Mouse (Mus musculus): ENCODE results near the gene Bri3. TPM values are rescaled to one million over a fixed set of nuclear protein-coding genes. Genes with fewer than 3 reads are reported as not detected.

Gene Bri3
- polyA plus RNA-seq, 1 experiment from 2014 or later: 93.6 TPM

DNA sequence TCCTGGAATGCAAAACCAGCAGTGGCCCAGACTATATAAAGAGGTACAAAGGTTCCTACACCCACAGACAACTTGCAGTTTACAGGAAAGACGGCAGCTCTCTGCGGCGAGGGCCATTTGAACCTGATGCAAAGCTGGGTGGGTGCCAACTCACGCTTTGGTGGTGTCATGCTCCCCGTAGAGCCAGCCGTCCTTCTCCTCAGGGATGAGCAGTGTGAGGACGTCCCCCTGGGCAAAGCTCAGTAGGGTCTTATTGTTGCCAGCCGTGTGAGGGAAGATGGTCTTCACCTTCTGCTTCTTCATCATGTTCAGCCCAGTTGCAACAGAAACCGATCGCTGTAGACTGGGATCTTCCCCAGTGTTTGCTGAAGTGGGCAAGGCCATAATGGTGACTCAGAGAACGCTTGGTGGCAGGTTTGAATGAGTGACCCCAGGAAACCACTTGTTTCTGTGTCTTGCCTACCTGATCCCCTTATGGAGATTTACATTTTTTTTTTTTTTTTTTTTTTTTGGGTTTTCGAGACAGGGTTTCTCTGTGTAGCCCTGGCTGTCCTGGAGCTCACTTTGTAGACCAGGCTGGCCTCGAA lies 34.2 kb downstream of the Bri3 start:
- H3K9me3 ChIP-seq (replicated peaks; ENCODE audit: control insufficient read depth, low read length): no peaks in the 10 kb centered on the region
- H3K9ac ChIP-seq (ENCODE audit: low read length): no peak overlapping the region
- H3K27me3 ChIP-seq (ENCODE audit: control insufficient read depth, insufficient read depth, low read length): no peaks in the 10 kb centered on the region
- no peaks in the 10 kb centered on the region; the same call in 1 of the 2 replicates for H3K36me3 ChIP-seq (ENCODE audit: control insufficient read depth, insufficient read depth, low read length)
- no peak overlapping the region for H3K27ac ChIP-seq (ENCODE audit: low read length)
- WGBS: 82% methylated on average over 11 of the region's 13 CpGs
- H3K4me2 ChIP-seq (ENCODE audit: low read depth, low read length): no peak overlapping the region
- H3K4me1 ChIP-seq (ENCODE audit: control insufficient read depth, insufficient read depth, low read length): peaks cover 4% of the 10 kb centered on the region
- no peak overlapping the region for H3K4me3 ChIP-seq (replicated peaks; ENCODE audit: low read length)
- ATAC-seq (ENCODE audit: insufficient read depth, low FRiP score): no peak

- Histone ChIP-seq H3K27me3 (ENCODE audit: control insufficient read depth, insufficient read depth, low read length) (no peaks in the 10 kb centered on the region), H3K4me2 (ENCODE audit: low read depth, low read length) (no peak overlapping the region), H3K27ac (ENCODE audit: low read length) (no peak overlapping the region; the same call in 1 of the 2 replicates), H3K4me3 (replicated peaks; ENCODE audit: low read length) (no peak overlapping the region), H3K9ac (ENCODE audit: low read length) (no peak overlapping the region), H3K9me3 (replicated peaks; ENCODE audit: control insufficient read depth, low read length) (no peaks in the 10 kb centered on the region), H3K36me3 (ENCODE audit: control insufficient read depth, insufficient read depth, low read length) (no peaks in the 10 kb centered on the region; the same call in 1 of the 2 replicates), H3K4me1 (ENCODE audit: control insufficient read depth, insufficient read depth, low read length) (peaks cover 8% of the 10 kb centered on the region)
- 74% methylated on average over 9 of the region's 9 CpGs for WGBS
- ATAC-seq (ENCODE audit: insufficient read depth, low FRiP score): no peak
Observed at GRCm38 (mm10) chr5:144279081-144279541, 34.9 kb downstream of the Bri3 start.

DNA sequence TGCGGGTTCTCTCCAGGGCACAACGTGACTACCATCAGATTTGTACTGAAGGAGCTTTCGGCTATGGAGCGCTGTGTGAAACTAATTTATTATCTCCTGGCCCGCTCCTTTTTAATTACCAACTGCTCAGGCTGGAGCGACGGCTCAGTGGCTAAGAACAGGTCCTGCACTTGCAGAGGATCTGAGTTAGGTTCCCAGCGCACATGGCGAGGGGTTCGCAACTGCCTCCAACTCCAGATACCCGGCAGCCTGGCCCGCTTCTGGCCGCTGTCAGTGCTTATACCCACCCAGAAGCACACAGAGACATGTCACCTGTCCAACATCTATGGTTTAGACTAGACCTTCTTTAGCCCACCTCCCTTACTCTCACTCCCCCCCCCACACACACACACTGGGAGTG lies 35.7 kb downstream of the Bri3 start:
- WGBS: 95% methylated on average over 13 of the region's 13 CpGs
- no peak overlapping the region for H3K9ac ChIP-seq (ENCODE audit: low read length)

GRCm38 (mm10) chr5:144282470-144283260 lies 38.4 kb downstream of the Bri3 start:
- H3K9ac ChIP-seq (ENCODE audit: low read length): no peak overlapping the region
- H3K27ac ChIP-seq (ENCODE audit: low read length): no peak overlapping the region
- H3K4me3 ChIP-seq (replicated peaks; ENCODE audit: low read length): no peak overlapping the region
- H3K4me2 ChIP-seq (ENCODE audit: low read depth, low read length): no peak overlapping the region
- ATAC-seq (ENCODE audit: insufficient read depth, low FRiP score): no peak
- WGBS: 72% methylated on average over 11 of the region's 11 CpGs
- H3K9me3 ChIP-seq (replicated peaks; ENCODE audit: control insufficient read depth, low read length): no peaks in the 10 kb centered on the region
- no peaks in the 10 kb centered on the region for H3K36me3 ChIP-seq (ENCODE audit: control insufficient read depth, insufficient read depth, low read length)
- peaks cover 8% of the 10 kb centered on the region for H3K4me1 ChIP-seq (ENCODE audit: control insufficient read depth, insufficient read depth, low read length)
- H3K27me3 ChIP-seq (ENCODE audit: control insufficient read depth, insufficient read depth, low read length): no peaks in the 10 kb centered on the region

More for the DNA sequence above, 35.7 kb downstream of the Bri3 start:
- H3K4me2 ChIP-seq (ENCODE audit: low read depth, low read length): no peak overlapping the region
- H3K36me3 ChIP-seq (ENCODE audit: control insufficient read depth, insufficient read depth, low read length): no peaks in the 10 kb centered on the region; the same call in 1 of the 2 replicates
- H3K27ac ChIP-seq (ENCODE audit: low read length): no peak overlapping the region
- no peak overlapping the region for H3K4me3 ChIP-seq (replicated peaks; ENCODE audit: low read length)
- H3K27me3 ChIP-seq (ENCODE audit: control insufficient read depth, insufficient read depth, low read length): no peaks in the 10 kb centered on the region
- ATAC-seq (ENCODE audit: insufficient read depth, low FRiP score): no peak
- H3K9me3 ChIP-seq (replicated peaks; ENCODE audit: control insufficient read depth, low read length): no peaks in the 10 kb centered on the region
- H3K4me1 ChIP-seq (ENCODE audit: control insufficient read depth, insufficient read depth, low read length): peaks cover 8% of the 10 kb centered on the region

DNA sequence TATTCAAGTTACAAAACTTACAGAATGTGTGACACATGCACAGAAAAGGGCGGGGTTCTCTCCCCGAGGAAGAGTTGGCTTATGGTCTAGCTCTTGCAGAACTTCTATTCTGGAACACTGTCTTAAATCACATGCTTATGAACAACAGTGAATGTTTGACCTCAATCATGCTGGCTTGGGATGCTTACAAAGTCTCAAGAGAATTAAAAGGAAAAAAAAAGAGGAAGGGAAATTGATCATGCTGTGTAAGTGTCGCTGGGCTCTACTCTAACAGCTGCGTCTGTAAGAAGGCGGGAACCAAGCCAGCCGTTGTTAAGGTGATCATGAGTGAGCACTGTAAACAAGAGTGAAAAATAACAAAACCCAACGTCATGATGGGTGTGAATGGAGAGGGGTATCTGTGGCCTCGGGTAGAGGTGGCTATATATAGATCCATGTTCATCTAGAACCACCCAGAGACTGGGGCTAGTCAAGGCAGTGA lies 39.4 kb downstream of the Bri3 start:
- no peak for ATAC-seq (ENCODE audit: insufficient read depth, low FRiP score)
- no peak overlapping the region for H3K27ac ChIP-seq (ENCODE audit: low read length)

GRCm38 (mm10) chr5:144284599-144284998 lies 40.4 kb downstream of the Bri3 start:
- Histone ChIP-seq H3K9ac (ENCODE audit: low read length) (no peak overlapping the region), H3K27ac (ENCODE audit: low read length) (no peak overlapping the region), H3K27me3 (ENCODE audit: control insufficient read depth, insufficient read depth, low read length) (no peaks in the 10 kb centered on the region), H3K4me2 (ENCODE audit: low read depth, low read length) (no peak overlapping the region), H3K36me3 (ENCODE audit: control insufficient read depth, insufficient read depth, low read length) (no peaks in the 10 kb centered on the region), H3K4me3 (replicated peaks; ENCODE audit: low read length) (no peak overlapping the region), H3K9me3 (replicated peaks; ENCODE audit: control insufficient read depth, low read length) (no peaks in the 10 kb centered on the region), H3K4me1 (ENCODE audit: control insufficient read depth, insufficient read depth, low read length) (peaks cover 12% of the 10 kb centered on the region)
- ATAC-seq (ENCODE audit: insufficient read depth, low FRiP score): no peak
- 76% methylated on average over 5 of the region's 5 CpGs for whole genome bisulfite sequencing

More for the DNA sequence above, 39.4 kb downstream of the Bri3 start:
- H3K9me3 ChIP-seq (replicated peaks; ENCODE audit: control insufficient read depth, low read length): no peaks in the 10 kb centered on the region
- no peak overlapping the region for H3K9ac ChIP-seq (ENCODE audit: low read length)
- H3K4me3 ChIP-seq (replicated peaks; ENCODE audit: low read length): no peak overlapping the region
- peaks cover 11% of the 10 kb centered on the region for H3K4me1 ChIP-seq (ENCODE audit: control insufficient read depth, insufficient read depth, low read length)
- H3K36me3 ChIP-seq (ENCODE audit: control insufficient read depth, insufficient read depth, low read length): no peaks in the 10 kb centered on the region
- 42% methylated on average over 8 of the region's 8 CpGs for WGBS
- H3K4me2 ChIP-seq (ENCODE audit: low read depth, low read length): no peak overlapping the region
- no peaks in the 10 kb centered on the region for H3K27me3 ChIP-seq (ENCODE audit: control insufficient read depth, insufficient read depth, low read length)

DNA sequence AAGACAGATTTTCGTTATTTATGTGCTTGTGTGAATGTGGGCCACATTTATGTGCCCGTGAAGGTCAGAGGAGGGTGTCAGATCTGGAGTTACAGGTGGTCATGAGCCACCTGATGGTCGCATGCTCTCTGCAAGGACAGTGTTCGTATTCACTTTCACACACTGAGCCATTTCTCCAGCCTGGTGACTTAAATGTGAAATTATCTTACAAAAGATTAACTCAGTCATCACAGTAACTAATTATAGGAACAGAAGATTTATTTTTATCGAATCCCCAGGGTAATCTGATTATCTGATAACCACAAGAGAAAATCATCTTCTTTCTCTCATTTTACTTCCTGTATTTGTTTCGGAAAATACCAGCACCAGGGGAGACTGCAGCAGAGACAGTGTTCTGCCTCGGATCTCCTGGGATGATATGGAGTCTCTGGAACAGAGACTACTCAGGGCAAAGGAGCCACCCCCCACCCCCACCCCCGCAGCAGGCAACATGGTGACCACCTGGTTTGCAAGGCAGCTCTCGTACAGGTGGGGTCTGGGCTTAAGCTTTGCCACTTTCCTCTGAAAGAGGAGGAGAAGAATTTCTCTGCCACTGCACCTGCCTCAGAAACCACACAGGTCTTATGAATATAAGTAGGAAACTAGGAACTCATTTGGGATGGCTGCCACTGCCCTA lies 42.5 kb downstream of the Bri3 start:
- WGBS: 69% methylated on average over 9 of the region's 9 CpGs
- Histone ChIP-seq H3K4me2 (ENCODE audit: low read depth, low read length) (no peak overlapping the region), H3K9ac (ENCODE audit: low read length) (no peak overlapping the region), H3K27ac (ENCODE audit: low read length) (no peak overlapping the region), H3K36me3 (ENCODE audit: control insufficient read depth, insufficient read depth, low read length) (no peaks in the 10 kb centered on the region), H3K4me1 (ENCODE audit: control insufficient read depth, insufficient read depth, low read length) (peaks cover 17% of the 10 kb centered on the region), H3K27me3 (ENCODE audit: control insufficient read depth, insufficient read depth, low read length) (no peaks in the 10 kb centered on the region), H3K4me3 (replicated peaks; ENCODE audit: low read length) (no peak overlapping the region), H3K9me3 (replicated peaks; ENCODE audit: control insufficient read depth, low read length) (no peaks in the 10 kb centered on the region)
- no peak for ATAC-seq (ENCODE audit: insufficient read depth, low FRiP score)

DNA sequence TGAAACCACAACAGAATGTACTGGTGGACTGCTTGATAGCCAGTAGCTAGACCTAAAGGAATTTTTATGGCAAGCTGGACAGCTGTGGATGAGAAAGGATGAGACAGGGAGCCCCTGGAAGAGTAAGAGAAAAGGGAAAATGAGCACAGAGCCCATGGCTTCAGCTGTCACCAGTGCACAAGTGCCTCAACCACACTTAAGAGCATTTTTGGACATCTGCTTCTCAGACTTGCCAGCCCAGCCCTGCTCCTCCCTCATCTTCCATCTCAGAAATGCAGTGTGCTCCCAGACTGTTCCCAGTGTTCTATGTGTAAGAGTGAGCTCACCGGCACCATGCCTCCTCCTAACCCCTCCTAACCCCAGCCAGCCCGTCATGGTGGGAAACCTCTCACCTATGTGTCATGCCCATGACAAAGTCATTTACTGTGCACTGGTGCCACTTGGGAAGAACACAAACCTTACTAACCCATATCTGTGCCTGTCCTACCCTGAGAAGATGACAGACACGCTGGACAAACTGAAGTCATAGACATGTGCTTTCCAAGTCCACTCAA lies 43.1 kb downstream of the Bri3 start:
- H3K4me1 ChIP-seq (ENCODE audit: control insufficient read depth, insufficient read depth, low read length): peaks cover 17% of the 10 kb centered on the region
- H3K36me3 ChIP-seq (ENCODE audit: control insufficient read depth, insufficient read depth, low read length): no peaks in the 10 kb centered on the region
- 86% methylated on average over 3 of the region's 3 CpGs for WGBS
- no peak overlapping the region for H3K4me2 ChIP-seq (ENCODE audit: low read depth, low read length)
- no peak overlapping the region for H3K4me3 ChIP-seq (replicated peaks; ENCODE audit: low read length)
- no peaks in the 10 kb centered on the region for H3K9me3 ChIP-seq (replicated peaks; ENCODE audit: control insufficient read depth, low read length)
- ATAC-seq (ENCODE audit: insufficient read depth, low FRiP score): no peak
- no peak overlapping the region for H3K27ac ChIP-seq (ENCODE audit: low read length)
- H3K27me3 ChIP-seq (ENCODE audit: control insufficient read depth, insufficient read depth, low read length): no peaks in the 10 kb centered on the region
- no peak overlapping the region for H3K9ac ChIP-seq (ENCODE audit: low read length)
